Mouse (Mus musculus) forelimb bud, embryonic 11.5 days (tissue): ENCODE measurements at regions not wholly inside any gene's neighbourhood (a gene's known extent, or its start where the extent isn't known, plus 50 kb on each side); places are given as distances from the start of the nearest gene placed in this dataset.
A peak's percentile ranks its signal among the peaks of the same experiment; 100 is the strongest.

Experiments
- DNase-seq: peaks from one replicate; pipeline ENCODE4 v3.0.0-alpha.2; 2012; ENCODE audit warnings: low read depth, low spot score

GRCm38 (mm10) chr5:150866198-150866597 lies 86.2 kb upstream of the Kl start:
- no peak for DNase-seq

- DNase-seq = no peak
These were observed 82.5 kb upstream of the Kl start for GRCm38 (mm10) chr5:150869954-150870353.

GRCm38 (mm10) chr5:150878805-150879204 lies 73.6 kb upstream of the Kl start:
- DNase-seq = peak; percentile 26

GRCm38 (mm10) chr5:150883676-150884075 lies 68.7 kb upstream of the Kl start:
- DNase-seq = no peak

GRCm38 (mm10) chr5:150890086-150890485 lies 62.3 kb upstream of the Kl start:
- DNase-seq = no peak

- no peak for DNase-seq
These were observed 61.0 kb upstream of the Kl start for GRCm38 (mm10) chr5:150891262-150891940.

GRCm38 (mm10) chr5:150894049-150894738 lies 58.2 kb upstream of the Kl start:
- DNase-seq = peak; percentile 37

GRCm38 (mm10) chr5:150894739-150895085 lies 57.7 kb upstream of the Kl start:
- peak; percentile 36 for DNase-seq

- DNase-seq = no peak
These were observed 50.7 kb upstream of the Kl start for GRCm38 (mm10) chr5:150901661-150902060.
